Mouse (Mus musculus) liver, embryonic 11.5 days (tissue): ENCODE data around the gene Zfp341. TPM values are rescaled to one million over a fixed set of nuclear protein-coding genes. Genes with fewer than 3 reads are reported as not detected.
A peak's percentile ranks its signal among the peaks of the same experiment; 100 is the strongest.

ENCODE experiments used
- ATAC-seq: fragments of 200-750 bp; cut with Nextera tagmentation; replicated peaks from 2 replicates; pipeline ENCODE4 v1.8.0; 2017; ENCODE audit warnings: moderate number of reproducible peaks, mild to moderate bottlenecking, moderate TSS enrichment, moderate library complexity; ENCODE audit not compliant: low FRiP score
- DNase-seq: peaks from one replicate; pipeline ENCODE4 v3.0.0-alpha.2; 2017; ENCODE audit warnings: low spot score
- H3K27ac ChIP-seq: fragments of 300-500 bp; sonication (generic); 2 replicates; pipeline ENCODE4 v1.5.1; 2014; ENCODE audit warnings: mild to moderate bottlenecking, low read depth, low read length, control low read depth
- H3K27me3 ChIP-seq: fragments of 300-500 bp; sonication (generic); replicated peaks from 2 replicates; pipeline ENCODE4 v1.6.1; 2014; ENCODE audit warnings: low read length, mixed read lengths; ENCODE audit not compliant: control insufficient read depth, insufficient read depth
- H3K36me3 ChIP-seq: fragments of 300-500 bp; sonication (generic); 2 replicates; pipeline ENCODE4 v1.6.1; 2014; ENCODE audit warnings: mild to moderate bottlenecking, low read length, moderate library complexity, mixed read lengths; ENCODE audit not compliant: control insufficient read depth, insufficient read depth
- H3K4me1 ChIP-seq: fragments of 300-500 bp; sonication (generic); replicated peaks from 2 replicates; pipeline ENCODE4 v1.6.1; 2014; ENCODE audit warnings: low read length, mixed read lengths; ENCODE audit not compliant: control insufficient read depth, insufficient read depth
- H3K4me2 ChIP-seq: fragments of 300-500 bp; sonication (generic); 2 replicates; pipeline ENCODE4 v1.6.1; 2014; ENCODE audit warnings: mild to moderate bottlenecking, control low read depth, moderate library complexity
- H3K4me3 ChIP-seq: fragments of 300-500 bp; sonication (generic); 2 replicates; pipeline ENCODE4 v1.5.1; 2014; ENCODE audit warnings: low read depth, low read length, control low read depth
- H3K9ac ChIP-seq: fragments of 300-500 bp; sonication (generic); 2 replicates; pipeline ENCODE4 v1.6.1; 2014; ENCODE audit warnings: low read depth, low read length, control low read depth
- H3K9me3 ChIP-seq: fragments of 300-500 bp; sonication (generic); 2 replicates; pipeline ENCODE4 v1.6.1; 2016; ENCODE audit warnings: low read length, inconsistent platforms, mixed read lengths; ENCODE audit not compliant: control insufficient read depth
- WGBS: fragments of 180-500 bp; shearing (Covaris S2); extraction: QIAGEN DNeasy Blood & Tissue Kit; methylation state at CpG from one replicate; pipeline ENCODE4 v1.1.7; 2014; 5-methylcytosine and 5-hydroxymethylcytosine counted together
- polyA plus RNA-seq: library from polyadenylated mRNA; unstranded; fragments of >200 nt; fragmentation: Nextera tagmentation; extraction: Ambion mirVana; gene quantifications from 2 replicates; pipeline ENCODE4 v1.2.1, GENCODE M21; 2014

Gene Zfp341
- polyA plus RNA-seq, 1 experiment from 2014 or later = 1.3 TPM

DNA sequence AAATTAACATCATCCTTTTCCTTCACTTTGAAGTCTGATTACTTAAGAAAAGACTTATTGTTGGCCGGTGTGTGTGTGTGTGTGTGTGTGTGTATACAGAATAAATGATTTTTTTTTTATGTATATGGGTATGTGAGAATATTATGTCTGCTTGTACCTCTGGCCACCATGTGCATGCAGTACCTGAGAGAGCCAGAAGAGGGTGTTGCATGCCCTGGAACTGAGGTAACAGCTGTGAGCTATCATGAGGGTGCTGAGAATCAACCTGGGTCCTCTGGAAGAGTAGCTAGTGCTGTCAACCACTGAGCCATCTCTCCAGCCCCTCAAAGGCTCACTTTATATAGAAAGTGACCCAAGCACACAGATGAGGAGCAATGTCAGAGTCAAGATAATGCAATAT is 31.7 kb upstream of the Zfp341 start:
- ATAC-seq = no peak
- WGBS = 88% methylated on average over 1 of the region's 1 CpGs
- H3K4me1 ChIP-seq = peaks cover 19% of the 10 kb centered on the region

DNA sequence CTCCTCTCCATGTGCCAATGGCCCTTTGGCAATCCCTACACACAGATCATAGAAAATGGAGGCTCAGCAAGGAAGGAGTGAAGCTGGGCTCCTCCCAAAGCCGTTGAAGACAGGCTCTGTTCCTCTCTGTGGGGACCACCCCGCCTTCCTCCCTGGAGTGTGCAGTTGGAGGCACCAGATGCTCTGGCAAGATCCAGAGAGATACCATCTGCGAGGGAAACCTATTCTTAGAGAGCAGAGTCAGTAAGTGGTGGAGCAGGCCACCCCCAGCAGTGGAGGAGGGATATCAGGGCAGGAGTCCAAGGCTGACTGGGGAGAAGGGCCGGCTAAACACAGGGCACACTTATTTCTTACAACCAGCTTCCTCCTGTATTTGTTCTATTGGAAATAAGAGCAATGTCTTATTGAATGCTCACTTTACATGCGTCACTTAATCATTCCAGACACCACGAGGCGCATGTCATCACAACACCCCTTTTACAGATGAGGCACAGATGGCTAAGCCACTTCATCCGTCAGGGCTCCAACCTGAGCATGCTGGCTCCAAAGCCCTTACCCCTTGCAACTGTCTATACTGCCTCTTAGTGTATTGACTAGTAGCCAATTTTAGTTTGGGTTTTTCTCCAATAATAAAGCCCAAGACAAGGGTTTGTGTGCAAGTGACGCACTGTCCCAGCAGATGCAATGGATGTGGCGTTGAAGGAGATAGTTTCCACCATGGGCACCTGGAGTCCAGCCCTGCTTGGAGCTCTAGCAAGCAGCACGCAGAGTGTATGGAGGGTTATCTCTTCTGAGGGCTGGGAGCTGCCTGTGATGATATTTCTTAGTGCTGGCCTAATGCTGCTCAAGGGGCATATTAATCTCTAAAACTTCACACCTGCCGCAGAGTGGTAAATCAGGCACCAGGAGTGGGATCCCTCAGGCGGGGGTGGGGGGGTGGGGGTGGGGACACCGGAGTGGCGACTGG is 28.9 kb upstream of the Zfp341 start:
- WGBS = 59% methylated on average over 15 of the region's 15 CpGs
- H3K9ac ChIP-seq = no peak overlapping the region

More for the DNA sequence above, 31.7 kb upstream of the Zfp341 start:
- Histone ChIP-seq H3K9ac (no peak overlapping the region), H3K27ac (no peak overlapping the region), H3K27me3 (no peaks in the 10 kb centered on the region), H3K4me2 (no peak overlapping the region), H3K4me3 (no peak overlapping the region), H3K36me3 (no peaks in the 10 kb centered on the region), H3K9me3 (no peaks in the 10 kb centered on the region)
- no peak for DNase-seq

DNA sequence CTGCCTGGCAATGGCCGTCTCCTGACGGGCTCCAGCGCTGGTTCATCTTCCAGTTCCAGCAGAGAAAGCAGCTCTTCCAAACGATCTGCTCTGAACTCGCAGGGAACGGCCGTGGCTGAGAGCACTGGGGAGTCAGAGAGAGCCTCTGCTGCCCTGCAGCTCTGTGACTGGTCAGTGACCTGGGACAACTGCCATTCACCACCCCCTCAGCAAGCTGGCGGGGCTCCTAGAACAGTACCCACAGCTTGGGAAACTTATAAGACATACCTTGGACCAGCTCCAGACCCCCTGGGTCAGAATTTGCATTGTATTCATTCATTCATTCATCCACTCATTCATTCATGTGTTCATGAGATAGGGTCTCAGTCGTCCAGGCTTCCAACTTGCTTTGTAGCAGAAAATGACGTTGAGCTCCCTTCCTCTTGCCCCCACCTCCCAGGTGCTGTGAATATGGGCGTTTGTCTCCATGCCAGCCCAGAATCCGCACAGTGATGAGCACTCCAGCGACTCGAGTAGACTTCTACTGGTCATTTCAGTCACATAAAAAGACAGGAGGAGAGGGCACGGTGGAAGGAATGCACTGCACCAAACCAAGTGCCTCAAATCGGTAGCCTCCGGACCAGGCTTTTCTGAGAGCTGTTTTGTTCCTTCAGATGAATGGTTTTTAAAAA is 28.0 kb upstream of the Zfp341 start:
- Histone ChIP-seq H3K4me1 (peaks cover 19% of the 10 kb centered on the region), H3K36me3 (no peaks in the 10 kb centered on the region), H3K4me2 (no peak overlapping the region), H3K27ac (no peak overlapping the region), H3K9me3 (no peaks in the 10 kb centered on the region), H3K27me3 (no peaks in the 10 kb centered on the region), H3K9ac (no peak overlapping the region), H3K4me3 (no peak overlapping the region)
- WGBS = 72% methylated on average over 17 of the region's 17 CpGs
- DNase-seq (no peak), ATAC-seq (no peak)

More for the DNA sequence above, 28.9 kb upstream of the Zfp341 start:
- DNase-seq (no peak), ATAC-seq (peak; percentile 58; the same call in 1 of the 2 replicates)
- Histone ChIP-seq H3K4me1 (peaks cover 19% of the 10 kb centered on the region), H3K36me3 (no peaks in the 10 kb centered on the region), H3K9me3 (no peaks in the 10 kb centered on the region), H3K27me3 (no peaks in the 10 kb centered on the region), H3K27ac (peak overlapping the region; percentile 39; the same call in 1 of the 2 replicates), H3K4me3 (no peak overlapping the region), H3K4me2 (no peak overlapping the region)

DNA sequence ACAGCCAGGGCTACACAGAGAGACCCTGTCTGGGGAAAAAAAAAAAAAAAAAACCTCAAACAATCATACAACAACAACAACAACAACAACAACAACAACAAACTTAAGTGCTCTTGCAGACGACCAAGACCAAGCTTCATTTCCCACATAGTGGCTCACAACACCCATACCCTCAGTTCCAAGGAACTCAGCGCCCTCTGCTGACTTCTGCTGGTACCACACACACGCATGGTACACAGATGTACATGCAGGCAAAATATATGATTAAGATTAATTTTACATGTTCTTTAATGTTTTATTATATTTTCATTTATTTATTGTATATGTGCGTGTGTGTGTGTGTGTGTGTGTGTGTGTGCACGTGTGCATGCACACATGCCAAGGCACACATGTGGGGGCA is 26.7 kb upstream of the Zfp341 start:
- no peak; the same call in 1 of the 2 replicates for ATAC-seq

DNA sequence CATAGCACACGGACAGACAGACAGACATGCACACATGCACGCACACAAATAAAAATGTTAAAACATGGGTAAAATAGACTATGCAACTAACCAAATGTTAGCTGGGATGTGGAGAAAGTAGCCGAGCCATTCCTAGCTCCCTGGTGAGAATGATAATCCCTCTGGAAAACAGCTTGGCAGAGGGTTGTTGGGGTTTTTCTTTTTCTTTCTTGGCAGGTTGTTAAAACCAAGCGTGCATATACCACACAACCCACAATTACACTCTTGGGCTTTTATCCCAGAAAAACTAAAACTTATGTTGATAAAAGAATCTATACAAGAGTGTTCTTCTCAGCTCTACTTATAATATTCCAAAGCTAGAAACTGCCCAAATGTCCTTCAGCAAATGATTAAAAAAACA is 24.0 kb upstream of the Zfp341 start:
- ATAC-seq (no peak), DNase-seq (no peak)
- Histone ChIP-seq H3K27ac (no peak overlapping the region), H3K4me3 (no peak overlapping the region), H3K36me3 (0 out of 2 replicates have a peak, but pooled peaks cover 2% of the 10 kb centered on the region), H3K27me3 (no peaks in the 10 kb centered on the region), H3K9me3 (no peaks in the 10 kb centered on the region), H3K4me2 (no peak overlapping the region), H3K9ac (no peak overlapping the region), H3K4me1 (peaks cover 8% of the 10 kb centered on the region)
- 90% methylated on average over 4 of the region's 4 CpGs for WGBS

More for the DNA sequence above, 26.7 kb upstream of the Zfp341 start:
- Histone ChIP-seq H3K4me3 (no peak overlapping the region), H3K9ac (no peak overlapping the region), H3K9me3 (no peaks in the 10 kb centered on the region), H3K4me1 (peaks cover 19% of the 10 kb centered on the region), H3K4me2 (no peak overlapping the region), H3K36me3 (no peaks in the 10 kb centered on the region), H3K27ac (no peak overlapping the region), H3K27me3 (no peaks in the 10 kb centered on the region)
- DNase-seq = no peak
- 71% methylated on average over 5 of the region's 5 CpGs for WGBS

DNA sequence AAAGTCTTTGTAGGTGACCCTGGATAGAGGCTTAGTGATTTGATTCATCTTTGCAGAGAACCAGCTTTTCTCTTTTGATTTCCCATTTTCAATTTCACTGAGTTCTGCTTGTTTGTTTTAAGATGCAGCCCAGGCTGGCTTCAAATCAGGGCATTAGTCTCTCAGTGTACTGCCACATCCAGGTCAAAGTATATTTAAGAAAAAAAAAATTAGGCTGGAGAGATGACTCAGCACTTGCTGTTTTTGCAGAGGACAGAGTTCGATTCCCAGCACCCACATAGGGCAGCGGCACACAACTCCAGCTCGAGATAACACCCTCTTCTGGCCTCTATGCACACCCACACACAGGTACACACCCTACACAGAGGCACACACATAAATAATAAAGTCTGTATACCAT is 21.9 kb upstream of the Zfp341 start:
- Histone ChIP-seq H3K4me3 (no peak overlapping the region), H3K4me2 (no peak overlapping the region), H3K9me3 (no peaks in the 10 kb centered on the region), H3K4me1 (no peaks in the 10 kb centered on the region), H3K27ac (no peak overlapping the region), H3K36me3 (0 out of 2 replicates have a peak, but pooled peaks cover 2% of the 10 kb centered on the region), H3K27me3 (no peaks in the 10 kb centered on the region), H3K9ac (no peak overlapping the region)
- DNase-seq (no peak), ATAC-seq (no peak)
- 82% methylated on average over 3 of the region's 3 CpGs for WGBS

DNA sequence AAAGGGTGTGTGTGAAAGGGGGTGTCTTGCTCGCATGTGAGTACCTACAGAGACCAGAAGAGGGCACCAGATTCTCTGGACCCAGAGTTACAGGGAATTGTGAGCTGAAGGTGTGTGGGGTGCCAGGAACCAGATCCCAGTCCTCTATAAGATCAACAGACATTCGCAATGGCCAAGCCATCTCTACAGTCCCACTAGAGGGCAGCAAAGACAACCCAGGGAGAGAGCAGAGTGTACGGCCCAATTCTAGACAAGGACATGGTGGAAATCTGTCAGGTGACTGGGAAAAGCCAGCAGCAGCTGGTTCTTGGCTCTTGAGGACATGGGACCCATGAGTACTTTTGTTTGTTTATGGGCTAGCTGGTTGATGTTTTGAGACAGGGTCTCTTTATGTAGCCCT is 20.1 kb upstream of the Zfp341 start:
- 58% methylated on average over 3 of the region's 3 CpGs for WGBS
- H3K9ac ChIP-seq = no peak overlapping the region
- DNase-seq (no peak), ATAC-seq (peak; percentile 37; the same call in 1 of the 2 replicates)
- no peaks in the 10 kb centered on the region for H3K27me3 ChIP-seq
- no peak overlapping the region for H3K27ac ChIP-seq
- no peak overlapping the region for H3K4me2 ChIP-seq
- no peaks in the 10 kb centered on the region for H3K9me3 ChIP-seq
- H3K36me3 ChIP-seq = 0 out of 2 replicates have a peak, but pooled peaks cover 2% of the 10 kb centered on the region
- H3K4me1 ChIP-seq = no peaks in the 10 kb centered on the region
- no peak overlapping the region for H3K4me3 ChIP-seq

DNA sequence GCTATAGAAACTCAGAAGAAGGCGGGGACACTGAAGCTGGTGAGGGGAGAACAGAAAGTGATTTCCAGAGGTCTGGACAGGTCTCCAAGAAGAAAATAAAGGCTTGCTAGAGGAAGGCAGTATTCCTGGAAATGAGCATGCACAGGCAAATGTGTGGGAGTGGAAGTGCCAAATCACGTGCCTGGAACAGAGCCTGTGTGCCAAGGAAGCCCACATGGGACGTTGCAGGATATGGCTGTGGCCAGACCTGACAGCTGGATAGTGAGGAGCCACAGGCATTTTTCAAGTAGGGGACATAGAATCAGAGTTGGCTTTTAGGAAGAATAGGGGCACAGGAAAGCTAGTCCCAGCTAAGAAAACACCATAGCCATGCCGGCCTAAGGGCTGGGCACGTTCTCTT is 17.3 kb upstream of the Zfp341 start:
- DNase-seq (no peak), ATAC-seq (no peak)
- Histone ChIP-seq H3K27ac (no peak overlapping the region), H3K9me3 (no peaks in the 10 kb centered on the region), H3K4me1 (no peaks in the 10 kb centered on the region; the same call in 1 of the 2 replicates), H3K9ac (no peak overlapping the region), H3K27me3 (no peaks in the 10 kb centered on the region), H3K4me3 (no peak overlapping the region), H3K4me2 (no peak overlapping the region), H3K36me3 (0 out of 2 replicates have a peak, but pooled peaks cover 2% of the 10 kb centered on the region)
- 77% methylated on average over 5 of the region's 5 CpGs for WGBS
